Mouse (Mus musculus): ENCODE measurements around the gene Kalrn. TPM values are rescaled to one million over a fixed set of nuclear protein-coding genes. Genes with fewer than 3 reads are reported as not detected.

Gene Kalrn
- polyA plus RNA-seq, 1 experiment from 2014 or later, result 22.8 TPM

Other genes starting within 250 kb of the Kalrn start
- gene Ropn1, start 76.4 kb upstream of the Kalrn start, polyA plus RNA-seq (2016; fragmentation: Nextera tagmentation; extraction: Ambion mirVana), result 0.55 and 0.57 TPM in 2 replicates
- gene Ccdc14, start 117.1 kb upstream of the Kalrn start, polyA plus RNA-seq (2016; fragmentation: Nextera tagmentation; extraction: Ambion mirVana), result 8.3 and 10.2 TPM in 2 replicates
- gene Mylk, start 171.7 kb upstream of the Kalrn start, polyA plus RNA-seq (2016; fragmentation: Nextera tagmentation; extraction: Ambion mirVana), result 3.6 and 3.7 TPM in 2 replicates

Data from heart, embryonic 10.5 days (tissue).